Mouse (Mus musculus) hindlimb bud, embryonic 11.5 days (tissue): Measurements from ENCODE around the gene Col1a2.

Experiments
- DNase-seq: peaks from one replicate; pipeline ENCODE4 v3.0.0-alpha.2; 2012; ENCODE audit warnings: low read depth, low spot score; ENCODE audit errors: extremely low spot score

Gene Col1a2

DNA sequence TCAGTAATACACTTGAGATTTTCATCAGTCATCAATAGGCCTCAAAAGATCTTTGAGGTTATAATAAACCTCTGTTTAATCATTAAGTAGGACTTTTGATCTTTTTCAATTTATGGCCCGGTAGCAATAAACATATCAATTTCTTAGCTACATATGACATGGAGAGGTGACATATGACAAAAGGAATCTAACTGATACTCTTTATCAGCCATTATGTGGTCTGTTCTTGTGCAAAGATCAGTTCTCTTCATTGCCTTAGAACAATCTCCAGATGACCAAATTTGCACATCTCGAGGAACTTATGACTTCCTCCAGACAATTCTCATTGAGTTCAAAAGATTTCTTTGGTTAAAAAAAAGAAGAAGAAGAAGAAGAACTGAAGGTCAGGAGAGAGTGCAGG lies 10.1 kb downstream of the Col1a2 start:
- no peak for DNase-seq

DNA sequence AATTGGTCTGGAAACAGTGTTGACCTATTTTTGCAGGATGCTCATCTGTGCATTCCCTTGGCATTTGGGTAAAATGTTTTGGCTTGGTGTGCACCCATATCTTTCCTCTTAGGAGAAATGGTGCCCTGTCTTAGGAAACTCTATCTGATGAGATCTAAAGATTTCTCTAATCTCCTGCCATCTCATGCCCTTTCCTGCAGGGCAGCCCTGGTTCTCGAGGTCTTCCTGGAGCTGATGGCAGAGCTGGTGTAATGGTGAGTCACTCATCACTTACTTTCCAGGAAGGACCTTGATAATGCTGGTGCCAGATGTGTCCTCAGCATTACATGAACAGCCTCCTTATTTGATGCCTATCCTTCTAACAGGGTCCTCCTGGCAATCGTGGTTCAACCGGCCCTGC lies 16.4 kb downstream of the Col1a2 start:
- DNase-seq: no peak

GRCm38 (mm10) chr6:4528439-4528838 lies 23.8 kb downstream of the Col1a2 start:
- no peak for DNase-seq

DNA sequence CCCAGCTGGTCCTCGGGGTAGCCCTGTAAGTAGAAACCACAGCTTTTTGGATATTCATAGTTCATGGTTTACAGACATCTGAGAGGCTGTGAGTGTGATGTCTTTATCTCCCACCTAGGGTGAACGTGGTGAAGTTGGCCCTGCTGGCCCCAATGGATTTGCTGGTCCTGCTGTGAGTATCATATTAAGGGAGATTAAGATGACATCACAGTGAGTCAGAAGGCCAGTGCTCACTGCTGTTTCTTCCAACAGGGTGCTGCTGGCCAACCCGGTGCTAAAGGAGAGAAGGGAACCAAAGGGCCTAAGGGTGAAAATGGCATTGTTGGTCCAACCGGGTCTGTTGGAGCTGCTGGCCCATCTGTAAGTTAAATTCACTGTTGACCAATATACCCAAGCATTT lies 26.4 kb downstream of the Col1a2 start:
- DNase-seq: no peak

DNA sequence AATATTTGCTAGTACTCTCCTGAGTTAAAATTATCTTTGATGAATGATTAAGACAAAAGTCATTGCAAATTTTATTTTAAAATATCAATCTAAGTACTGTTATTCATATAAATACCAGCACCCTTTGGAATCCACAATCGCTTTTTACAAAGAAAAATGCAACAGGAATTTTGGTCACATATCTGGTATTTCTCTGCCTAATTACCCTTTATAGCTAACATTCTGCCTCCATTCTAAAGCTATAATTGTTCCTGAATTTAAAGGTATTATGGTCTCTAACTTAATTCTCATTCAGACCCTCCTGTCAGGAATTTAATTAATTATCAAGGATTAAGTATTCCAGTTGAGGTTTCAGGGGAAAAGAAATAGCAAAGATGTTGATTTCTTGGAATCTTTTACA lies 28.3 kb downstream of the Col1a2 start:
- DNase-seq: no peak

DNA sequence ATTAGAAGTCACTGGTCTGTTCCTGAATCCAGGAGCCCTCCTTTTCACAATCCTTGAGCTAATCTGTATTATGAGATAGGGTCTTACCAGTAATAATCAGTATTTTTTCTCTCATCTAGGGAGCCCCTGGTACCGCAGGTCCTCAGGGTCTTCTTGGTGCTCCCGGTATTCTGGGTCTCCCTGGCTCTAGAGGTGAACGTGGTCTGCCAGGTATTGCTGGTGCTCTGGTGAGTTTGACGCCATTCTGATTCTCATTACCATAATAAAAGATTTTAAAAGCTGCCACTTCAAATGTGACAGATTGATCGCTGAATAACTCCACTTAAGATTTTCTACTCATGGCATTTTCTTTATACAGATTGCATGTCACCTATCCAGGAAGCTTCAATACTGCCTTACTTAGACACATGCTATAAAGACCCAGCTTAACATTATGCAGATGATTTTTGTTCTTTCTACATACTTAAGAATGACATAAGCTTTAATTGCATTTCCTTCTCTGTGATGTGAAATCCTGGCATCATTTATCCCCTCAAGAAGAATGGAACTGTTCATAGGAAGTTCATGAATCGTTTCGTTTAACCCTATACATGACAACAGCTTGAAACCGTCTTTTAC lies 30.0 kb downstream of the Col1a2 start:
- DNase-seq: no peak

- DNase-seq: no peak
These were observed 37.5 kb downstream of the Col1a2 start for GRCm38 (mm10) chr6:4541926-4542715.

- DNase-seq: no peak
These were observed 39.9 kb downstream of the Col1a2 start for GRCm38 (mm10) chr6:4544554-4544953.

DNA sequence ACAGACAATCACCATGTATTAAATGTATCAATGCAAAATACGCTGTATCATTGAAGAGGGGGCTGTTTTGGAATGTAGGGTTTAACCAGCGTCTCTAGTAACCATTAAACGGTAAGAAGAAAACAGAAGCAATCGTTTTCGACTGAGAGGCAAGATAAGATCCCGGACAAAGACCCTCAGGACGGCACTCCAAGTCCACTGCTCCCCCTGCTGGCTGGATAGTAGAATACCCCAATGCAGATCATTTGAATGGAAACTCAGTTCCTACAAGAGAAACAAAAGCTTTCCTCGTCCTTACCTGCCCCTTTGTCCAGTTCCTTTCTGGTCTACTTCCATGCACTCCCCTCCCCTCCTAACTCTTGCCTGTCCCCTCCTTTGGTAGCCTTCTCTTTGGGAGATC lies 41.1 kb downstream of the Col1a2 start:
- DNase-seq: no peak

GRCm38 (mm10) chr6:4548894-4549293 lies 44.3 kb downstream of the Col1a2 start:
- DNase-seq: no peak

GRCm38 (mm10) chr6:4549846-4550548 lies 45.4 kb downstream of the Col1a2 start:
- DNase-seq: no peak

GRCm38 (mm10) chr6:4550549-4550915 lies 45.9 kb downstream of the Col1a2 start:
- no peak for DNase-seq

DNA sequence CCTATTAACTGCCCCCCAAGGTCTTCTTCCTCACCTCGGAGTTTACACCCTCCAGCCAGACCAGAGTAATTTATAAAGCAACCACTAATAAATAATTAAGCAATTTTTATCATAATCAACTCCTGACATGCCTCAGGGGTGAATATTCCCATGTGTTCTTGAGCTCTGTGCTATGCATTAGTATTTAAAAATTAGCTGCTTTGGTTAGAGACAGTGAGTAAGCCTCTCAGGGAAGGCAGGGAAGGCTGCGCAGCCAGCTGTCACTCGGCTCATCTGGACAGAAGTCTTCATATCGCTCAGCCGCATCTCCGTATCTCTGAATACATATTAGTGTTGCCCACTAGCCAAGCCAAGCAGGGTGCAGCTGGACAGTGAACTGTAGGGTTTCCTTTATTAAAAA lies 50.8 kb downstream of the Col1a2 start:
- DNase-seq: no peak

DNA sequence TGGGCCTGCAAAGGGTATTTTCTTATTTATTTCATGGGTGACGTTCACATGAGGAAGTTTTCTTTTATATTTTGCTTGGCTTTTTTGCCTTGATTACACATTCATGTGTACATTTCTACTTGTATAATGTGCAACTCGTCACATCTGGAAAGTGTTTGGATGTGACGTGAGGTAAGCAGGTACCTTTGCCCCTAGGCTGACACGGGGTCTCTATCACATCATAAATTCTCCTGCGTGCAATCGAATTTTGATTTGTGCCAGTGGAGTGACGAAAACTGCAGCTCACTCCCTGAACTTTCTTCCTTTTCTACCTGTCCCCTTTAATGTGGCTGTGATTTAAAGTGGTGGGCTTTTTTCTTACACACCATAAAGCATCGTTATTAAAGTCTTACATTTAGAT lies 52.5 kb downstream of the Col1a2 start:
- peak; percentile 99 for DNase-seq

DNA sequence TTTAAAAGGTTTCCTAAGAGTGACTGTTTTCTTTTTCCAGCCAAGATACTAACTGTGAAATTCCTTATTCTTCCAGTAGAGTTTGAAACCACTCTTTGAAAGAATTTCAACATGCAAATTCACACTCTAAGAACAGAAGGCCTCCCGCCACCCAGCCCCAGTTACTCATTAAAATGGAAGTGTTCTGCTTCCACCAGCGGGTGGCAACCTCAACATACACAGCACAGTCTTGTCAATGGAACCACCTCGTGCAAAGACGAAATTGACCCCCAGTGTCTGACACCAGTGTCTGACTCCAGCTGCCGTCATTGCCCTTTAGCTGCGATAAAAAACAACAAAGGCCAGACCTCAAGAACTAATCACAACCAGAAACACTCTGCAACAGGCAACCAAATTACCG lies 53.1 kb downstream of the Col1a2 start:
- DNase-seq: peak; percentile 90

- no peak for DNase-seq
These were observed 56.5 kb downstream of the Col1a2 start for GRCm38 (mm10) chr6:4561156-4561555.

- DNase-seq: no peak
These were observed 57.0 kb downstream of the Col1a2 start for GRCm38 (mm10) chr6:4561621-4562020.

GRCm38 (mm10) chr6:4562401-4562800 lies 57.8 kb downstream of the Col1a2 start:
- no peak for DNase-seq

DNA sequence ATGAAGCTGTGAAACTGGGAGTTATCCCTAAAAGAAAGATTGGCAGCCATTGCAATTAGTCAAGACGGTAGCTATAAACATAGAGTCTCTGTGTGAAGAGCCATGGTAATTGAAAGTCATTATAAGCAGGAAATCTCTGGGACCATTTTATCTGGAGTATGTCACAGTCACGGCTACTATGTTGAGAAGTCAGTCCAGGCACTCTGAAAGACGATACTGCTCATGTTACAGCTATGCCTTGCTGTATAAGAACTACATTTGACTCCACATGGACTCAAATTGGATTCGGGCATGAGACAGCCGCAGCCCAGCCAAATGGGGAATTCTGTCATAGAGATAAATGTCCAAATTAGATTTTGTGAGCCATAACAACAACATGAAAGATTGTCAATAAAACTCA lies 58.9 kb downstream of the Col1a2 start:
- no peak for DNase-seq

DNA sequence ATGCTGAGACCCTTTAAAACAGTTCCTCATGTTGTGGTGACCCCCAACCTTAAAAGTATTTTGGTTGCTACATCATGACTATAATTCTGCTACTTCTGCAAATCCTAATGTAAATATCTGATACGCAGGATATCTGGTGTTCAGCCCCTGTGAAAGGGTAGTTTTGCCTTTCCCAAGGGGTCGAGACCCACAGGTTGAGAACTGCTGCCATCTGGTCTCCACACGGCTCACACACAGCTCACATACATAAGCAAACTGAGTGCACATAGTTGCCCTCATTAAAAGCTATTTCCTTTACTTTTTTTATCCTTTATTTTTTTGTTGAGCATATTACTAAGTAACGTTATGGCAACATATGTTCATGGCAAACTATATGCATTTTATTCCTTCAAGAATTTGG lies 65.8 kb downstream of the Col1a2 start:
- DNase-seq: no peak

GRCm38 (mm10) chr6:4577756-4578155 lies 73.1 kb downstream of the Col1a2 start:
- no peak for DNase-seq

DNA sequence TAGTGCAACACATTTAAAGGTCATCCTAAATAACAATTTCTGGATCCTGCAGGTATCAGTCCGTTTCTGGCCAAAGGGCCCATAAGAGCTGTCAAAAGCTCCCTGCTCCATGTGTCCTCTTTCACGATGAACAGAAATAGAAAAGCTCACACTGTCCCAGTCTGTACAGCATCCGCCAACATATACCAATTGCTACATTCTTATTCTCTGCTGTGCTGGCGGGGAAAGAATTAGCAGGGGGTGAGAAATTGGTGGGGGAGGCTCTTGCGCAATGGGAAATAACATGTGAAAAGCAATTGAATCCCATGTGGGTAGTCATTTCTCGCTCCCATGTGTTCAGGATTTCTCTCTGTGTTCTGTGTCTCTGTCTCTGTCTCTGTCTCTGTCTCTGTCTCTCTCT lies 73.7 kb downstream of the Col1a2 start:
- DNase-seq: no peak
